Mouse (Mus musculus): ENCODE data around the gene Osbpl6. TPM values are rescaled to one million over a fixed set of nuclear protein-coding genes. Genes with fewer than 3 reads are reported as not detected.

Osbpl6 gene
- polyA plus RNA-seq, 1 experiment = 1.8 TPM

- Histone ChIP-seq H3K4me3 (ENCODE audit: extremely low read depth, insufficient read depth, insufficient read length) (no peak overlapping the region), H3K27me3 (ENCODE audit: control insufficient read depth, insufficient read depth, low read length) (no peaks in the 10 kb centered on the region), H3K27ac (ENCODE audit: insufficient read depth, low read length) (no peak overlapping the region), H3K36me3 (ENCODE audit: control insufficient read depth, insufficient read depth, low read length) (peaks cover 2% of the 10 kb centered on the region), H3K4me1 (ENCODE audit: control insufficient read depth, insufficient read depth, insufficient read length) (no peaks in the 10 kb centered on the region)
- TF ChIP-seq CTCF (IDR thresholded peaks at IDR 0.05; ENCODE audit: extremely low read depth, insufficient read depth, insufficient read length, insufficient replicate concordance) = no peak
- no peak for TF ChIP-seq POLR2A (IDR thresholded peaks at IDR 0.05; ENCODE audit: low read depth, low read length)
- 92% methylated on average over 12 of the region's 12 CpGs for WGBS
- no peak for DNase-seq (ENCODE audit: low read depth in 1 of 2, low spot score in 2 of 2)
These were observed 224.0 kb downstream of the Osbpl6 start for GRCm38 (mm10) chr2:76630293-76630692.

- 93% methylated on average over 4 of the region's 4 CpGs for WGBS
- Histone ChIP-seq H3K4me1 (ENCODE audit: control insufficient read depth, insufficient read depth, insufficient read length) (no peaks in the 10 kb centered on the region), H3K4me3 (ENCODE audit: extremely low read depth, insufficient read depth, insufficient read length) (no peak overlapping the region), H3K27ac (ENCODE audit: insufficient read depth, low read length) (no peak overlapping the region), H3K27me3 (ENCODE audit: control insufficient read depth, insufficient read depth, low read length) (no peaks in the 10 kb centered on the region), H3K36me3 (ENCODE audit: control insufficient read depth, insufficient read depth, low read length) (peaks cover 5% of the 10 kb centered on the region)
- no peak for DNase-seq (ENCODE audit: low read depth in 1 of 2, low spot score in 2 of 2)
- no peak for TF ChIP-seq POLR2A (IDR thresholded peaks at IDR 0.05; ENCODE audit: low read depth, low read length)
- TF ChIP-seq CTCF (IDR thresholded peaks at IDR 0.05; ENCODE audit: extremely low read depth, insufficient read depth, insufficient read length, insufficient replicate concordance) = no peak
These were observed 225.3 kb downstream of the Osbpl6 start for GRCm38 (mm10) chr2:76631600-76631999.

GRCm38 (mm10) chr2:76639637-76640036, 233.3 kb downstream of the Osbpl6 start:
- TF ChIP-seq POLR2A (IDR thresholded peaks at IDR 0.05; ENCODE audit: low read depth, low read length) (no peak), CTCF (IDR thresholded peaks at IDR 0.05; ENCODE audit: extremely low read depth, insufficient read depth, insufficient read length, insufficient replicate concordance) (no peak)
- no peak for DNase-seq (ENCODE audit: low read depth in 1 of 2, low spot score in 2 of 2)
- Histone ChIP-seq H3K4me1 (ENCODE audit: control insufficient read depth, insufficient read depth, insufficient read length) (no peaks in the 10 kb centered on the region), H3K36me3 (ENCODE audit: control insufficient read depth, insufficient read depth, low read length) (peaks cover 3% of the 10 kb centered on the region; the same call in 1 of the 2 replicates), H3K27ac (ENCODE audit: insufficient read depth, low read length) (no peak overlapping the region), H3K4me3 (ENCODE audit: extremely low read depth, insufficient read depth, insufficient read length) (no peak overlapping the region), H3K27me3 (ENCODE audit: control insufficient read depth, insufficient read depth, low read length) (no peaks in the 10 kb centered on the region)
- WGBS = 94% methylated on average over 2 of the region's 2 CpGs

GRCm38 (mm10) chr2:76643801-76644200, 237.5 kb downstream of the Osbpl6 start:
- H3K36me3 ChIP-seq (ENCODE audit: control insufficient read depth, insufficient read depth, low read length) = no peaks in the 10 kb centered on the region

GRCm38 (mm10) chr2:76647441-76647869, 241.1 kb downstream of the Osbpl6 start:
- Histone ChIP-seq H3K4me3 (ENCODE audit: extremely low read depth, insufficient read depth, insufficient read length) (peak overlapping the region; percentile 70), H3K27ac (ENCODE audit: insufficient read depth, low read length) (0 out of 2 replicates have a peak overlapping the region, but pooled peaks have one; percentile 6), H3K36me3 (ENCODE audit: control insufficient read depth, insufficient read depth, low read length) (no peaks in the 10 kb centered on the region), H3K4me1 (ENCODE audit: control insufficient read depth, insufficient read depth, insufficient read length) (no peaks in the 10 kb centered on the region; the same call in none of the 2 replicates), H3K27me3 (ENCODE audit: control insufficient read depth, insufficient read depth, low read length) (no peaks in the 10 kb centered on the region)
- TF ChIP-seq POLR2A (IDR thresholded peaks at IDR 0.05; ENCODE audit: low read depth, low read length) (no peak), CTCF (IDR thresholded peaks at IDR 0.05; ENCODE audit: extremely low read depth, insufficient read depth, insufficient read length, insufficient replicate concordance) (no peak)
- DNase-seq (ENCODE audit: low read depth in 1 of 2, low spot score in 2 of 2) = no peak
- WGBS = 2% methylated on average over 31 of the region's 32 CpGs

More at GRCm38 (mm10) chr2:76643801-76644200, 237.5 kb downstream of the Osbpl6 start:
- TF ChIP-seq CTCF (IDR thresholded peaks at IDR 0.05; ENCODE audit: extremely low read depth, insufficient read depth, insufficient read length, insufficient replicate concordance) = no peak
- no peak for TF ChIP-seq POLR2A (IDR thresholded peaks at IDR 0.05; ENCODE audit: low read depth, low read length)
- Histone ChIP-seq H3K4me3 (ENCODE audit: extremely low read depth, insufficient read depth, insufficient read length) (no peak overlapping the region), H3K27ac (ENCODE audit: insufficient read depth, low read length) (no peak overlapping the region), H3K4me1 (ENCODE audit: control insufficient read depth, insufficient read depth, insufficient read length) (no peaks in the 10 kb centered on the region; the same call in none of the 2 replicates), H3K27me3 (ENCODE audit: control insufficient read depth, insufficient read depth, low read length) (no peaks in the 10 kb centered on the region)
- DNase-seq (ENCODE audit: low read depth in 1 of 2, low spot score in 2 of 2) = no peak

GRCm38 (mm10) chr2:76647883-76648570, 241.7 kb downstream of the Osbpl6 start, which contains the start of the genes Prkra and Pjvk:
Gene Prkra (minus strand): TSS chr2:76648015.
Gene Pjvk (plus strand): TSS chr2:76648476.
- Histone ChIP-seq H3K27me3 (ENCODE audit: control insufficient read depth, insufficient read depth, low read length) (no peaks in the 10 kb centered on the region), H3K4me1 (ENCODE audit: control insufficient read depth, insufficient read depth, insufficient read length) (no peaks in the 10 kb centered on the region; the same call in none of the 2 replicates), H3K27ac (ENCODE audit: insufficient read depth, low read length) (0 out of 2 replicates have a peak within 1 kb of the TSS, but pooled peaks have one; percentile 6), H3K36me3 (ENCODE audit: control insufficient read depth, insufficient read depth, low read length) (no peaks in the 10 kb centered on the region), H3K4me3 (ENCODE audit: extremely low read depth, insufficient read depth, insufficient read length) (peak within 1 kb of the TSS; percentile 70)
- peak; percentile 45 to 69 for DNase-seq (ENCODE audit: low read depth in 1 of 2, low spot score in 2 of 2)
- 2% methylated on average over 36 of the region's 42 CpGs for WGBS
- TF ChIP-seq CTCF (IDR thresholded peaks at IDR 0.05; ENCODE audit: extremely low read depth, insufficient read depth, insufficient read length, insufficient replicate concordance) = no peak

- Histone ChIP-seq H3K27ac (ENCODE audit: insufficient read depth, low read length) (no peak overlapping the region), H3K4me3 (ENCODE audit: extremely low read depth, insufficient read depth, insufficient read length) (peak overlapping the region; percentile 70; the same call in 1 of the 2 replicates), H3K36me3 (ENCODE audit: control insufficient read depth, insufficient read depth, low read length) (no peaks in the 10 kb centered on the region), H3K27me3 (ENCODE audit: control insufficient read depth, insufficient read depth, low read length) (no peaks in the 10 kb centered on the region), H3K4me1 (ENCODE audit: control insufficient read depth, insufficient read depth, insufficient read length) (no peaks in the 10 kb centered on the region; the same call in none of the 2 replicates)
- TF ChIP-seq POLR2A (IDR thresholded peaks at IDR 0.05; ENCODE audit: low read depth, low read length) = no peak
- TF ChIP-seq CTCF (IDR thresholded peaks at IDR 0.05; ENCODE audit: extremely low read depth, insufficient read depth, insufficient read length, insufficient replicate concordance) = no peak
- no peak for DNase-seq (ENCODE audit: low read depth in 1 of 2, low spot score in 2 of 2)
- 44% methylated on average over 13 of the region's 13 CpGs for WGBS
These were observed 242.4 kb downstream of the Osbpl6 start for GRCm38 (mm10) chr2:76648666-76649141.

Other genes with a start within 250 kb of the Osbpl6 start
- gene Pde11a, start 67.7 kb upstream of the Osbpl6 start, polyA plus RNA-seq (2012; rRNA removed) = 0.09 and 0.26 TPM in 2 replicates
- gene Cyct, start 46.1 kb upstream of the Osbpl6 start, polyA plus RNA-seq (2012; rRNA removed) = not detected in 2 replicates
- 8.4 and 12.2 TPM in 2 replicates for gene Rbm45, start 36.5 kb upstream of the Osbpl6 start, polyA plus RNA-seq (2012; rRNA removed)
- gene Prkra, start 241.5 kb downstream of the Osbpl6 start, polyA plus RNA-seq (2012; rRNA removed) = 4.6 and 5.5 TPM in 2 replicates
- 0.06 TPM in 1 of 2 replicates, not detected in the other for gene Pjvk, start 242.0 kb downstream of the Osbpl6 start, polyA plus RNA-seq (2012; rRNA removed)

All from spleen, adult 2 months (tissue).